Mouse (Mus musculus) C2C12 (cell line): ENCODE results near the gene Slc9a3r1.

Experiments
- CEBPB ChIP-seq: IDR thresholded peaks from one replicate; pipeline ENCODE4 v1.6.1; 2011; ENCODE audit warnings: low read depth, mild to moderate bottlenecking, control low read depth, moderate library complexity
- CTCF ChIP-seq: IDR thresholded peaks from one replicate; pipeline ENCODE4 v1.5.1; 2011; ENCODE audit not compliant: control insufficient read depth, insufficient read depth, insufficient read length
- FOSL1 ChIP-seq: IDR thresholded peaks from one replicate; pipeline ENCODE4 v1.8.0; 2011; ENCODE audit warnings: mild to moderate bottlenecking, low read length; ENCODE audit not compliant: poor library complexity, insufficient read depth, severe bottlenecking
- MAX ChIP-seq: IDR thresholded peaks from one replicate; pipeline ENCODE4 v1.6.1; 2011; ENCODE audit warnings: mild to moderate bottlenecking, control low read depth
- MYOD1 ChIP-seq: IDR thresholded peaks from one replicate; pipeline ENCODE4 v1.6.1; 2011; ENCODE audit warnings: low read depth; ENCODE audit not compliant: control insufficient read depth, insufficient read length
- MYOG ChIP-seq: IDR thresholded peaks from one replicate; pipeline ENCODE4 v1.6.1; 2011; ENCODE audit not compliant: control insufficient read depth, insufficient read length; ENCODE audit errors: extremely low read depth
- USF1 ChIP-seq: IDR thresholded peaks from one replicate; pipeline ENCODE4 v1.6.1; 2011; ENCODE audit warnings: low read depth, mild to moderate bottlenecking, control low read depth, moderate library complexity

DNA sequence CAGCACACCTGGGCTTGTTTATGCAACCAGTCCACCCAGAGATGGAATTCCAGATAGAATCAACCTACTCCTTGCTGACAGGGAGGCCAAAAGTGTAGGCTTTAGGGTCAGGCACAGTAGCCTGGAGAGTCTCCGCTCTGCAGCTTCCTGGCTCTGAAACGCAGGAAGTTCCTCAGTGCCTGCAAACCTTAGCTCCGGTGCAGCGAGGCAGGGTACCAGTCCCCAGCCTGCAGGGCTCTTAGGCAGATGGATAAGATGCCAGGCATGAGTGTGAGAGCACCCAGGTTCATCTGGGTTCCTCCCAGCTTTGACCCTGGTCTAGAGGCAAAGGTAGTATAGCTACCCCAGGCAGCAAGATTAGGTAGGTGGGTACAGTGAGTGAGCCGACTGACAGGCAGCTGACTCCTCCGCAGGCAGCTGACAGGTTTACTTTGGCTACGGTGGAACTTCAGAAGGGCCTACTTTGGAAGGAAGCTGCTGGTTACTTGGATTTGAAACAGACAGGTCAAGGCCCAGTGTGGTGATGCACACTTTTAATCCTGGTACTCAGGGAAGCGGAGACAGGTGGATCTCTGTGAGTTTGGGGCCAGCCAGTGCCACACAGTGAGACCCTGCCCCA is 4.6 kb downstream of the Slc9a3r1 start:
- no peak for TF ChIP-seq CTCF
- TF ChIP-seq USF1: no peak
- no peak for TF ChIP-seq MAX
- no peak for TF ChIP-seq MYOD1
- no peak for TF ChIP-seq MYOG
- no peak for TF ChIP-seq CEBPB
- no peak for TF ChIP-seq FOSL1
